Mouse (Mus musculus) lung, embryonic 14.5 days (tissue): ENCODE data around the gene Syndig1. TPM values are rescaled to one million over a fixed set of nuclear protein-coding genes. Genes with fewer than 3 reads are reported as not detected.

Experiments
- ATAC-seq: fragments of 200-750 bp; cut with Nextera tagmentation; 2 replicates; pipeline ENCODE4 v1.8.0; 2017; ENCODE audit warnings: mild to moderate bottlenecking, moderate TSS enrichment, moderate library complexity; ENCODE audit not compliant: insufficient read depth
- DNase-seq: peaks from one replicate; pipeline ENCODE4 v3.0.0-alpha.2; 2015
- H3K27ac ChIP-seq: fragments of 300-500 bp; sonication (generic); 2 replicates; pipeline ENCODE4 v1.5.1; 2014; ENCODE audit warnings: low read depth, mild to moderate bottlenecking, moderate library complexity
- H3K27me3 ChIP-seq: fragments of 300-500 bp; sonication (generic); 2 replicates; pipeline ENCODE4 v1.6.1; 2014; ENCODE audit warnings: low read length, control low read depth; ENCODE audit not compliant: insufficient read depth
- H3K36me3 ChIP-seq: fragments of 300-500 bp; sonication (generic); 2 replicates; pipeline ENCODE4 v1.6.1; 2014; ENCODE audit warnings: control low read depth; ENCODE audit not compliant: insufficient read depth
- H3K4me1 ChIP-seq: fragments of 300-500 bp; sonication (generic); 2 replicates; pipeline ENCODE4 v1.6.1; 2014; ENCODE audit warnings: antibody characterized with exemption, control low read depth; ENCODE audit not compliant: insufficient read depth
- H3K4me2 ChIP-seq: fragments of 300-500 bp; sonication (generic); 2 replicates; pipeline ENCODE4 v1.6.1; 2014; ENCODE audit warnings: mild to moderate bottlenecking
- H3K4me3 ChIP-seq: fragments of 300-500 bp; sonication (generic); 2 replicates; pipeline ENCODE4 v1.5.1; 2014; ENCODE audit warnings: low read depth, low read length
- H3K9ac ChIP-seq: fragments of 300-500 bp; sonication (generic); 2 replicates; pipeline ENCODE4 v1.6.1; 2014
- H3K9me3 ChIP-seq: fragments of 300-500 bp; sonication (generic); 2 replicates; pipeline ENCODE4 v1.6.1; 2016; ENCODE audit warnings: low read depth, low read length, control low read depth
- CTCF ChIP-seq: IDR thresholded peaks from 2 replicates; pipeline ENCODE4 v1.5.1; 2016; ENCODE audit warnings: antibody characterized with exemption, low read depth
- WGBS: fragments of 180-500 bp; shearing (Covaris S2); extraction: QIAGEN DNeasy Blood & Tissue Kit; methylation state at CpG from one replicate; pipeline ENCODE4 v1.1.7; 2014; 5-methylcytosine and 5-hydroxymethylcytosine counted together
- polyA plus RNA-seq: library from polyadenylated mRNA; unstranded; fragments of >200 nt; fragmentation: Nextera tagmentation; extraction: Ambion mirVana; gene quantifications from 2 replicates; pipeline ENCODE4 v1.2.1, GENCODE M21; 2014

The Syndig1 gene
- 4.2 TPM in 2 replicates for polyA plus RNA-seq

GRCm38 (mm10) chr2:149828911-149829310, at the start of gene Syndig1:
TSS of gene Syndig1 (plus strand) at chr2:149829211.
- Histone ChIP-seq H3K4me3 (peak within 1 kb of the TSS; percentile 49), H3K4me2 (peak within 1 kb of the TSS; percentile 92), H3K4me1 (no peaks in the 10 kb centered on the region), H3K36me3 (no peaks in the 10 kb centered on the region), H3K9me3 (no peaks in the 10 kb centered on the region), H3K27ac (no peak within 1 kb of the TSS), H3K9ac (peak within 1 kb of the TSS; percentile 50; the same call in 1 of the 2 replicates), H3K27me3 (peaks cover 37% of the 10 kb centered on the region)
- no peak for DNase-seq
- WGBS, result 66% methylated on average over 2 of the region's 2 CpGs
- no peak for TF ChIP-seq CTCF
- ATAC-seq, result no peak

GRCm38 (mm10) chr2:149798613-149799012, 30.4 kb upstream of the Syndig1 start:
- DNase-seq, result peak; percentile 43
- H3K4me1 ChIP-seq, result no peaks in the 10 kb centered on the region
- H3K9me3 ChIP-seq, result no peaks in the 10 kb centered on the region
- no peak overlapping the region for H3K4me3 ChIP-seq
- H3K27ac ChIP-seq, result no peak overlapping the region
- 12% methylated on average over 3 of the region's 3 CpGs for WGBS
- H3K9ac ChIP-seq, result no peak overlapping the region
- TF ChIP-seq CTCF, result no peak
- no peaks in the 10 kb centered on the region for H3K36me3 ChIP-seq
- ATAC-seq, result peak; percentile 92
- no peaks in the 10 kb centered on the region for H3K27me3 ChIP-seq
- 0 out of 2 replicates have a peak overlapping the region, but pooled peaks have one; percentile 7 for H3K4me2 ChIP-seq

GRCm38 (mm10) chr2:149804599-149805140, 24.3 kb upstream of the Syndig1 start:
- Histone ChIP-seq H3K36me3 (no peaks in the 10 kb centered on the region), H3K9ac (no peak overlapping the region), H3K4me1 (no peaks in the 10 kb centered on the region), H3K9me3 (no peaks in the 10 kb centered on the region), H3K4me2 (no peak overlapping the region), H3K4me3 (no peak overlapping the region), H3K27ac (no peak overlapping the region), H3K27me3 (no peaks in the 10 kb centered on the region)
- TF ChIP-seq CTCF, result no peak
- ATAC-seq (no peak), DNase-seq (peak; percentile 11)
- 65% methylated on average over 3 of the region's 3 CpGs for WGBS

- Histone ChIP-seq H3K27ac (no peak overlapping the region), H3K4me1 (no peaks in the 10 kb centered on the region), H3K27me3 (no peaks in the 10 kb centered on the region), H3K36me3 (no peaks in the 10 kb centered on the region), H3K9ac (no peak overlapping the region), H3K9me3 (no peaks in the 10 kb centered on the region), H3K4me3 (no peak overlapping the region), H3K4me2 (no peak overlapping the region)
- TF ChIP-seq CTCF, result no peak
- DNase-seq (no peak), ATAC-seq (no peak)
- 84% methylated on average over 2 of the region's 2 CpGs for WGBS
Measured at GRCm38 (mm10) chr2:149805256-149805655, 23.8 kb upstream of the Syndig1 start.

- Histone ChIP-seq H3K4me2 (no peak overlapping the region), H3K27me3 (no peaks in the 10 kb centered on the region), H3K36me3 (no peaks in the 10 kb centered on the region), H3K4me3 (no peak overlapping the region), H3K27ac (no peak overlapping the region), H3K9ac (no peak overlapping the region), H3K9me3 (no peaks in the 10 kb centered on the region), H3K4me1 (no peaks in the 10 kb centered on the region)
- 81% methylated on average over 2 of the region's 2 CpGs for WGBS
- TF ChIP-seq CTCF, result no peak
- ATAC-seq (no peak), DNase-seq (no peak)
Measured at GRCm38 (mm10) chr2:149812899-149813298, 16.1 kb upstream of the Syndig1 start.

GRCm38 (mm10) chr2:149818395-149818794, 10.6 kb upstream of the Syndig1 start:
- no peaks in the 10 kb centered on the region for H3K9me3 ChIP-seq
- H3K27ac ChIP-seq, result no peak overlapping the region
- no peaks in the 10 kb centered on the region for H3K4me1 ChIP-seq
- no peak for TF ChIP-seq CTCF
- 50% methylated on average over 3 of the region's 3 CpGs for WGBS
- no peaks in the 10 kb centered on the region for H3K36me3 ChIP-seq
- H3K4me2 ChIP-seq, result no peak overlapping the region
- no peak overlapping the region for H3K4me3 ChIP-seq
- no peaks in the 10 kb centered on the region for H3K27me3 ChIP-seq
- ATAC-seq (no peak), DNase-seq (no peak)
- H3K9ac ChIP-seq, result no peak overlapping the region

GRCm38 (mm10) chr2:149819751-149820150, 9.3 kb upstream of the Syndig1 start:
- 88% methylated on average over 3 of the region's 3 CpGs for WGBS
- H3K4me1 ChIP-seq, result no peaks in the 10 kb centered on the region
- H3K9ac ChIP-seq, result no peak overlapping the region
- H3K4me2 ChIP-seq, result no peak overlapping the region
- H3K27me3 ChIP-seq, result no peaks in the 10 kb centered on the region
- no peak overlapping the region for H3K27ac ChIP-seq
- ATAC-seq (no peak), DNase-seq (no peak)
- H3K36me3 ChIP-seq, result no peaks in the 10 kb centered on the region
- no peaks in the 10 kb centered on the region for H3K9me3 ChIP-seq
- no peak overlapping the region for H3K4me3 ChIP-seq
- no peak for TF ChIP-seq CTCF

GRCm38 (mm10) chr2:149820201-149820600, 8.8 kb upstream of the Syndig1 start:
- 16% methylated on average over 2 of the region's 2 CpGs for WGBS
- H3K36me3 ChIP-seq, result no peaks in the 10 kb centered on the region
- no peaks in the 10 kb centered on the region for H3K9me3 ChIP-seq
- H3K27ac ChIP-seq, result no peak overlapping the region
- DNase-seq (no peak), ATAC-seq (no peak)
- peak; percentile 19; the same call in 1 of the 2 replicates for TF ChIP-seq CTCF
- no peak overlapping the region for H3K9ac ChIP-seq
- H3K4me2 ChIP-seq, result no peak overlapping the region
- H3K27me3 ChIP-seq, result no peaks in the 10 kb centered on the region
- no peak overlapping the region for H3K4me3 ChIP-seq
- H3K4me1 ChIP-seq, result no peaks in the 10 kb centered on the region
